ENCODE assay signal across 22 mouse cellular contexts in the genomic region with DNA sequence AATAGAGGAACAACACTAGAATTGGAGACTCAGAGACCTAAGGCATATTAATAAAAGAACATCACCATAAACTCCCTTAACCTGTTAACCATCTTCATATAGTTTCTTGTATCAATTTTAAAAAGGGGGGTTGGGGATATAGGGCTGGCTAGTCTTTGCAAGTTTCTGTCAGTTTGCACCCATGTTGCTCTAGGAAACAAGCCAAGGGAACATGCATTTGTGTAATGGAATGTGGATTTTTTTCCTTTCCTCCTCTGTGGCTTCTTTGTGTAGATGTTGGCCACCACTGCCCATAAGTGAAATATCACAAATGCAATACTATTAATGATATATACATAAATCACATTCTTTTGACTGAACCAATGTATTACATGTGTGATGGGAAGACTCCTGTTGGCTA.
DNase-seq lines count a peak whose midpoint lies in the region; ATAC-seq and TF ChIP-seq lines count a peak whose summit lies in the region.
"Had no signal": no experiment of that assay in that cellular context is flagged by ENCODE, and none has a peak within 500 bp of the region (broad histone marks: within the 10 kb centered on the region; RNA-seq: fewer than 3 reads in every experiment).

No protein-coding gene starts in this region.

- no peaks in the 10 kb centered on the region for H3K27me3 ChIP-seq in embryonic facial prominence, embryonic 14.5 days (replicated peaks; ENCODE audit: control insufficient read depth, insufficient read depth, low read length)
- H3K27me3 ChIP-seq in embryonic facial prominence, embryonic 10.5 days (replicated peaks; ENCODE audit: low read depth, poor library complexity, severe bottlenecking) = no peaks in the 10 kb centered on the region
- H3K27me3 ChIP-seq in limb, embryonic 14.5 days (ENCODE audit: control insufficient read depth, insufficient read depth, low read length) = no peaks in the 10 kb centered on the region
- H3K27me3 ChIP-seq in limb, embryonic 10.5 days (ENCODE audit: low read depth, poor library complexity, severe bottlenecking) = no peaks in the 10 kb centered on the region
- no peaks in the 10 kb centered on the region for H3K27me3 ChIP-seq in kidney, embryonic 15.5 days
- H3K27me3 ChIP-seq: embryonic facial prominence, embryonic 13.5 days; forebrain, embryonic 13.5 days; forebrain, embryonic 15.5 days had no signal

- no peak overlapping the region for H3K9ac ChIP-seq in embryonic facial prominence, embryonic 14.5 days (ENCODE audit: low read depth, low read length)
- H3K9ac ChIP-seq in limb, embryonic 14.5 days (ENCODE audit: low read depth, low read length, severe bottlenecking) = no peak overlapping the region
- no peak overlapping the region for H3K9ac ChIP-seq in kidney, embryonic 15.5 days
- H3K9ac ChIP-seq: embryonic facial prominence, embryonic 13.5 days; forebrain, embryonic 13.5 days; forebrain, embryonic 15.5 days; forebrain, postnatal 0 days had no signal

- no peak for TF ChIP-seq POLR2A in limb, embryonic 14.5 days (IDR thresholded peaks at IDR 0.05; ENCODE audit: borderline replicate concordance, extremely low read depth, insufficient read depth, insufficient read length)
- TF ChIP-seq POLR2A in embryonic fibroblast, embryonic 13.5 days (IDR thresholded peaks at IDR 0.05; ENCODE audit: low read depth, low read length) = no peak

- no peak for TF ChIP-seq CTCF in embryonic fibroblast, embryonic 13.5 days (IDR thresholded peaks at IDR 0.05; ENCODE audit: borderline replicate concordance, insufficient read depth, low read length)

- 0 out of 2 replicates have a peak, but pooled peaks cover 4% of the 10 kb centered on the region for H3K4me1 ChIP-seq in embryonic facial prominence, embryonic 14.5 days (ENCODE audit: control insufficient read depth, insufficient read depth, low read length)
- H3K4me1 ChIP-seq in embryonic facial prominence, embryonic 10.5 days = no peaks in the 10 kb centered on the region
- peaks cover 3% of the 10 kb centered on the region; the same call in 1 of the 2 replicates for H3K4me1 ChIP-seq in limb, embryonic 14.5 days (ENCODE audit: control insufficient read depth, insufficient read depth, low read length)
- no peaks in the 10 kb centered on the region for H3K4me1 ChIP-seq in limb, embryonic 10.5 days
- H3K4me1 ChIP-seq in embryonic fibroblast, embryonic 13.5 days (ENCODE audit: control insufficient read depth, insufficient read depth, low read length) = peaks cover 14% of the 10 kb centered on the region
- H3K4me1 ChIP-seq in kidney, embryonic 15.5 days = no peaks in the 10 kb centered on the region
- H3K4me1 ChIP-seq: embryonic facial prominence, embryonic 13.5 days; forebrain, embryonic 13.5 days; forebrain, embryonic 15.5 days had no signal

- peak; percentile 31 for DNase-seq in embryonic facial prominence, embryonic 14.5 days (ENCODE audit: low spot score)
- no peak for DNase-seq in embryonic facial prominence, embryonic 10.5 days (ENCODE audit: low spot score)
- DNase-seq in limb, embryonic 14.5 days (ENCODE audit: low spot score) = peak; percentile 15
- no peak for DNase-seq in limb, embryonic 10.5 days (ENCODE audit: low spot score)
- DNase-seq in NIH3T3 (ENCODE audit: low read depth) = peak; percentile 56
- no peak for DNase-seq in embryo, embryonic 9.5 days (ENCODE audit: extremely low spot score)
- DNase-seq: adrenal gland, adult 8-10 months; adrenal gland, postnatal 14 days; adrenal gland, postnatal 36 days; cerebellum, adult 11-12 months; cerebellum, adult 2 months; cerebellum, adult 9-10 months; cerebellum, postnatal 14 days; cerebellum, postnatal 36 days; embryo, embryonic 11 days; forebrain, postnatal 0 days had no signal

- no peaks in the 10 kb centered on the region for H3K36me3 ChIP-seq in embryonic facial prominence, embryonic 14.5 days (ENCODE audit: control insufficient read depth, insufficient read depth, low read length)
- no peaks in the 10 kb centered on the region for H3K36me3 ChIP-seq in embryonic facial prominence, embryonic 10.5 days (replicated peaks)
- H3K36me3 ChIP-seq in limb, embryonic 14.5 days (ENCODE audit: control insufficient read depth, insufficient read depth, low read length) = no peaks in the 10 kb centered on the region
- H3K36me3 ChIP-seq in limb, embryonic 10.5 days = no peaks in the 10 kb centered on the region
- no peaks in the 10 kb centered on the region for H3K36me3 ChIP-seq in kidney, embryonic 15.5 days
- H3K36me3 ChIP-seq: embryonic facial prominence, embryonic 13.5 days; forebrain, embryonic 15.5 days had no signal

- no peak overlapping the region for H3K4me2 ChIP-seq in embryonic facial prominence, embryonic 14.5 days (ENCODE audit: low read depth, low read length)
- no peak overlapping the region for H3K4me2 ChIP-seq in limb, embryonic 14.5 days (replicated peaks; ENCODE audit: low read depth, low read length, severe bottlenecking)
- H3K4me2 ChIP-seq in kidney, embryonic 15.5 days = no peak overlapping the region
- H3K4me2 ChIP-seq: embryonic facial prominence, embryonic 13.5 days; forebrain, embryonic 13.5 days; forebrain, embryonic 15.5 days had no signal

- H3K27ac ChIP-seq in embryonic facial prominence, embryonic 14.5 days (replicated peaks; ENCODE audit: low read depth, low read length) = no peak overlapping the region
- no peak overlapping the region for H3K27ac ChIP-seq in embryonic facial prominence, embryonic 10.5 days (replicated peaks)
- H3K27ac ChIP-seq in limb, embryonic 14.5 days (replicated peaks; ENCODE audit: low read depth, low read length) = no peak overlapping the region
- no peak overlapping the region for H3K27ac ChIP-seq in limb, embryonic 10.5 days
- peak overlapping the region; percentile 61 for H3K27ac ChIP-seq in embryonic fibroblast, embryonic 13.5 days (ENCODE audit: insufficient read depth, low read length)
- H3K27ac ChIP-seq in kidney, embryonic 15.5 days = no peak overlapping the region
- H3K27ac ChIP-seq: embryonic facial prominence, embryonic 13.5 days; forebrain, embryonic 13.5 days; forebrain, embryonic 15.5 days had no signal

- ATAC-seq in embryonic facial prominence, embryonic 14.5 days (ENCODE audit: low read depth) = no peak
- ATAC-seq in limb, embryonic 14.5 days (ENCODE audit: low FRiP score, low read depth) = 0 out of 2 replicates have a peak, but pooled peaks have one; percentile 37
- no peak for ATAC-seq in kidney, embryonic 15.5 days (replicated peaks; ENCODE audit: low FRiP score)
- ATAC-seq: forebrain, embryonic 13.5 days; forebrain, embryonic 15.5 days; forebrain, postnatal 0 days had no signal

- no peak overlapping the region for H3K4me3 ChIP-seq in embryonic facial prominence, embryonic 14.5 days (ENCODE audit: low read depth, low read length)
- no peak overlapping the region for H3K4me3 ChIP-seq in embryonic facial prominence, embryonic 10.5 days
- no peak overlapping the region for H3K4me3 ChIP-seq in limb, embryonic 14.5 days (replicated peaks; ENCODE audit: low read length)
- no peak overlapping the region for H3K4me3 ChIP-seq in limb, embryonic 10.5 days
- no peak overlapping the region for H3K4me3 ChIP-seq in embryonic fibroblast, embryonic 13.5 days (ENCODE audit: insufficient read depth, low read length)
- no peak overlapping the region for H3K4me3 ChIP-seq in kidney, embryonic 15.5 days (replicated peaks)
- H3K4me3 ChIP-seq: embryonic facial prominence, embryonic 13.5 days; erythroblast, embryonic 14.5 days; forebrain, embryonic 13.5 days; forebrain, embryonic 15.5 days had no signal

- H3K9me3 ChIP-seq in embryonic facial prominence, embryonic 14.5 days (ENCODE audit: control insufficient read depth, low read length) = no peaks in the 10 kb centered on the region
- H3K9me3 ChIP-seq in embryonic facial prominence, embryonic 10.5 days = no peaks in the 10 kb centered on the region
- no peaks in the 10 kb centered on the region for H3K9me3 ChIP-seq in limb, embryonic 14.5 days (ENCODE audit: control insufficient read depth, low read length)
- no peaks in the 10 kb centered on the region for H3K9me3 ChIP-seq in limb, embryonic 10.5 days (replicated peaks)
- no peaks in the 10 kb centered on the region for H3K9me3 ChIP-seq in kidney, embryonic 15.5 days (replicated peaks)
- H3K9me3 ChIP-seq: embryonic facial prominence, embryonic 13.5 days; forebrain, embryonic 13.5 days; forebrain, embryonic 15.5 days had no signal

Comparison
In these comparisons a context has a peak if more than half of its experiments do, and no peak if none do; other contexts are left out.
1. DNase-seq: peak in embryonic facial prominence, embryonic 14.5 days (single experiment), limb, embryonic 14.5 days (single experiment) and NIH3T3 (single experiment); none in embryonic facial prominence, embryonic 10.5 days (single experiment), limb, embryonic 10.5 days (single experiment) and embryo, embryonic 9.5 days (single experiment).